Mouse (Mus musculus) forebrain, embryonic 10.5 days (tissue): ENCODE data around the gene Vps37d. TPM values are rescaled to one million over a fixed set of nuclear protein-coding genes. Genes with fewer than 3 reads are reported as not detected.

Experiments
- polyA plus RNA-seq: library from polyadenylated mRNA; unstranded; fragments of >200 nt; fragmentation: Nextera tagmentation; extraction: Ambion mirVana; gene quantifications from 2 replicates; pipeline ENCODE4 v1.2.1, GENCODE M21; 2016

Vps37d gene
- polyA plus RNA-seq, 1 experiment from 2014 or later: 7.7 TPM

Other genes with a start within 250 kb of the Vps37d start
- not detected in 2 replicates for gene Tmem270, start 171.5 kb downstream of the Vps37d start, polyA plus RNA-seq
- gene Cldn13, start 162.7 kb downstream of the Vps37d start, polyA plus RNA-seq: 2.0 and 4.9 TPM in 2 replicates
- gene Mettl27, start 145.9 kb downstream of the Vps37d start, polyA plus RNA-seq: 10.3 and 11.8 TPM in 2 replicates
- gene Cldn4, start 131.3 kb downstream of the Vps37d start, polyA plus RNA-seq: 6.2 and 6.3 TPM in 2 replicates
- gene Cldn3, start 92.1 kb downstream of the Vps37d start, polyA plus RNA-seq: 10.8 and 14.9 TPM in 2 replicates
- gene Abhd11, start 69.1 kb downstream of the Vps37d start, polyA plus RNA-seq: 40.1 and 40.8 TPM in 2 replicates
- gene Stx1a, start 54.8 kb downstream of the Vps37d start, polyA plus RNA-seq: 8.7 and 10.0 TPM in 2 replicates
- gene Dnajc30, start 14.1 kb downstream of the Vps37d start, polyA plus RNA-seq: 25.0 and 26.1 TPM in 2 replicates
- gene Bud23, start 13.3 kb downstream of the Vps37d start, polyA plus RNA-seq: 172 and 176 TPM in 2 replicates
- gene Mlxipl, start 11.6 kb upstream of the Vps37d start, polyA plus RNA-seq: 4.0 and 4.1 TPM in 2 replicates
- 23.8 and 25.0 TPM in 2 replicates for gene Tbl2, start 71.4 kb upstream of the Vps37d start, polyA plus RNA-seq
- gene Bcl7b, start 90.0 kb upstream of the Vps37d start, polyA plus RNA-seq: 43.3 and 44.4 TPM in 2 replicates
- gene Baz1b, start 109.0 kb upstream of the Vps37d start, polyA plus RNA-seq: 58.0 and 59.1 TPM in 2 replicates
- 13.6 and 14.1 TPM in 2 replicates for gene Fzd9, start 173.0 kb upstream of the Vps37d start, polyA plus RNA-seq